9 mouse cellular contexts compared by ENCODE assay signal in the genomic region with DNA sequence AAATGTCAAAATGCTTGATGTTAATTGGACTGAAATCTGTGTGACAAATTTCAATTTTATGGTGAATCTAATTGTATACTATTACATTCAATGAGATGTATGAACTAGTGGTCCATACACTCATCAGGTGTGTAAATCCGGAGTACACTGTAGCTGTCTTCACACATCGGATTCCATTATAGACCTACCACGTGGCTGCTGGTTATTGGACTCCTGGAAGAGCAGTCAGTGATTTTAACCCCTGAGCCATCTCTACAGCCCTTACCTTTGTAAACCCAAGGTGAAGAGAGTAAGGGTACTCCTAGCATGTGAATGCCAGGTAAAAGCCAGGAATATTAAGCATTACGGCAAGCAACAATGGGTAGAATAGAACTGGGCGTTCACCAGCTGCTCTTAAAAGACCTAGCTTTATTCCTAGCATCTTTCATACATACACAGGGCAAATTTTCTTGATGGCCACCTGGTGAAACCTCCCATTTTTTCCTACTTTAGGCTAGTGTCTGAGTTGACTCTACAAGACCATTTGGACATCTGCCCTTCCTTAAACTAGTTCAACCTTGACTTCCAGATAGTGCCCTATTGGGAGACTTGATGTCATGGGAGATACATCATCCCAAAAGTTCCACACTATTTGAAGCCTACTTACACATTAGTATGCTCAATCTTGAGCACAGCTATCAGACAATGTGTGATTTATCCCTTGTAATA. TPM values are rescaled to one million over a fixed set of nuclear protein-coding genes. Genes with fewer than 3 reads are reported as not detected.
DNase-seq lines count a peak whose midpoint lies in the region; ATAC-seq lines count a peak whose summit lies in the region.
"Had no signal": no experiment of that assay in that cellular context is flagged by ENCODE, and none has a peak within 500 bp of the region (broad histone marks: within the 10 kb centered on the region; RNA-seq: fewer than 3 reads in every experiment).

No protein-coding gene starts in this region.

- no peaks in the 10 kb centered on the region for H3K27me3 ChIP-seq in embryonic facial prominence, embryonic 11.5 days (ENCODE audit: control insufficient read depth, insufficient read depth, low read length)
- H3K27me3 ChIP-seq in embryonic facial prominence, embryonic 10.5 days (replicated peaks; ENCODE audit: low read depth, poor library complexity, severe bottlenecking), result no peaks in the 10 kb centered on the region
- no peaks in the 10 kb centered on the region for H3K27me3 ChIP-seq in hindbrain, embryonic 16.5 days (replicated peaks; ENCODE audit: control insufficient read depth, insufficient read depth, low read length)
- H3K27me3 ChIP-seq in midbrain, embryonic 15.5 days (replicated peaks), result no peaks in the 10 kb centered on the region

- peak; percentile 35; the same call in 1 of the 2 replicates for ATAC-seq in embryonic facial prominence, embryonic 11.5 days (replicated peaks; ENCODE audit: insufficient number of reproducible peaks, low FRiP score, low TSS enrichment, low read depth)
- peak; percentile 62 for ATAC-seq in hindbrain, embryonic 16.5 days
- peak; percentile 45 for ATAC-seq in midbrain, embryonic 15.5 days (replicated peaks)
- ATAC-seq in monocyte, adult 5-6 weeks (replicated peaks; ENCODE audit: insufficient number of reproducible peaks, low FRiP score, low TSS enrichment, poor library complexity, severe bottlenecking), result no peak

- no peak overlapping the region for H3K4me2 ChIP-seq in embryonic facial prominence, embryonic 11.5 days (ENCODE audit: low read depth, low read length)
- H3K4me2 ChIP-seq in hindbrain, embryonic 16.5 days (ENCODE audit: low read length), result no peak overlapping the region
- H3K4me2 ChIP-seq in midbrain, embryonic 15.5 days, result no peak overlapping the region

- no peak overlapping the region for H3K9ac ChIP-seq in embryonic facial prominence, embryonic 11.5 days (replicated peaks; ENCODE audit: low read length)
- H3K9ac ChIP-seq in hindbrain, embryonic 16.5 days (ENCODE audit: low read depth, low read length), result no peak overlapping the region
- H3K9ac ChIP-seq in midbrain, embryonic 15.5 days, result no peak overlapping the region

- no peak overlapping the region for H3K4me3 ChIP-seq in embryonic facial prominence, embryonic 11.5 days (ENCODE audit: low read depth, low read length)
- no peak overlapping the region for H3K4me3 ChIP-seq in embryonic facial prominence, embryonic 10.5 days
- no peak overlapping the region for H3K4me3 ChIP-seq in hindbrain, embryonic 16.5 days (ENCODE audit: low read length)
- H3K4me3 ChIP-seq in midbrain, embryonic 15.5 days, result no peak overlapping the region
- H3K4me3 ChIP-seq: erythroblast, embryonic 14.5 days had no signal

- peak; percentile 56 for DNase-seq in embryonic facial prominence, embryonic 11.5 days (ENCODE audit: low spot score)
- no peak for DNase-seq in embryonic facial prominence, embryonic 10.5 days (ENCODE audit: low spot score)
- DNase-seq in R1 (ENCODE audit: low read depth, low spot score), result peak; percentile 84
- no peak for DNase-seq in urinary bladder, postnatal 10 days (ENCODE audit: low spot score)
- DNase-seq in thymus, postnatal 14 days, result no peak

- no peaks in the 10 kb centered on the region for H3K9me3 ChIP-seq in embryonic facial prominence, embryonic 11.5 days (replicated peaks; ENCODE audit: control insufficient read depth, low read length)
- H3K9me3 ChIP-seq in embryonic facial prominence, embryonic 10.5 days, result no peaks in the 10 kb centered on the region
- H3K9me3 ChIP-seq in hindbrain, embryonic 16.5 days (ENCODE audit: control insufficient read depth, low read length), result no peaks in the 10 kb centered on the region
- no peaks in the 10 kb centered on the region for H3K9me3 ChIP-seq in midbrain, embryonic 15.5 days

- H3K4me1 ChIP-seq in embryonic facial prominence, embryonic 11.5 days (ENCODE audit: control insufficient read depth, insufficient read depth, low read length), result no peaks in the 10 kb centered on the region
- no peaks in the 10 kb centered on the region for H3K4me1 ChIP-seq in embryonic facial prominence, embryonic 10.5 days
- H3K4me1 ChIP-seq in hindbrain, embryonic 16.5 days (ENCODE audit: control insufficient read depth, insufficient read depth, low read depth, low read length), result peaks cover 2% of the 10 kb centered on the region; the same call in 1 of the 2 replicates
- peaks cover 10% of the 10 kb centered on the region for H3K4me1 ChIP-seq in midbrain, embryonic 15.5 days

- peaks cover 20% of the 10 kb centered on the region for H3K36me3 ChIP-seq in embryonic facial prominence, embryonic 11.5 days (replicated peaks; ENCODE audit: control insufficient read depth, insufficient read depth, low read depth, low read length)
- H3K36me3 ChIP-seq in embryonic facial prominence, embryonic 10.5 days (replicated peaks), result peaks cover 71% of the 10 kb centered on the region
- H3K36me3 ChIP-seq in hindbrain, embryonic 16.5 days (ENCODE audit: control insufficient read depth, insufficient read depth, low read length), result peaks cover 41% of the 10 kb centered on the region
- peaks cover 45% of the 10 kb centered on the region for H3K36me3 ChIP-seq in midbrain, embryonic 15.5 days (replicated peaks)

- WGBS in embryonic facial prominence, embryonic 11.5 days, result 42% methylated on average over 5 of the region's 5 CpGs
- 43% methylated on average over 5 of the region's 5 CpGs for WGBS in embryonic facial prominence, embryonic 10.5 days
- 37% methylated on average over 5 of the region's 5 CpGs for WGBS in hindbrain, embryonic 16.5 days
- WGBS in midbrain, embryonic 15.5 days, result 33% methylated on average over 5 of the region's 5 CpGs

- H3K27ac ChIP-seq in embryonic facial prominence, embryonic 11.5 days (replicated peaks; ENCODE audit: low read depth, low read length), result no peak overlapping the region
- no peak overlapping the region for H3K27ac ChIP-seq in embryonic facial prominence, embryonic 10.5 days (replicated peaks)
- H3K27ac ChIP-seq in hindbrain, embryonic 16.5 days (ENCODE audit: low read depth, low read length), result no peak overlapping the region
- H3K27ac ChIP-seq in midbrain, embryonic 15.5 days, result no peak overlapping the region

RNA-seq across cellular contexts. Expression of gene Hnrnpa2b1, which starts 10.2 kb away (rescaled TPM):
- 1,622 and 1,840 TPM in 2 replicates for polyA plus RNA-seq in embryonic facial prominence, embryonic 11.5 days (2014; fragmentation: Nextera tagmentation; extraction: Ambion mirVana)
- polyA plus RNA-seq in embryonic facial prominence, embryonic 10.5 days (2016; fragmentation: Nextera tagmentation; extraction: Ambion mirVana), result 2,407 and 2,547 TPM in 2 replicates
- polyA plus RNA-seq in hindbrain, embryonic 16.5 days (2015; fragmentation: Nextera tagmentation; extraction: Ambion mirVana), result 1,209 and 1,220 TPM in 2 replicates
- 1,331 and 1,465 TPM in 2 replicates for polyA plus RNA-seq in midbrain, embryonic 15.5 days (2015; fragmentation: Nextera tagmentation; extraction: Ambion mirVana)
- 1,501 to 2,313 TPM (median 1,630 TPM) in 3 replicates for total RNA-seq in monocyte, adult 5-6 weeks (2017)

RNA-seq across cellular contexts. Expression of gene Cbx3, which starts 10.7 kb away (rescaled TPM):
- 647 and 750 TPM in 2 replicates for polyA plus RNA-seq in embryonic facial prominence, embryonic 11.5 days (2014; fragmentation: Nextera tagmentation; extraction: Ambion mirVana)
- 700 and 747 TPM in 2 replicates for polyA plus RNA-seq in embryonic facial prominence, embryonic 10.5 days (2016; fragmentation: Nextera tagmentation; extraction: Ambion mirVana)
- polyA plus RNA-seq in hindbrain, embryonic 16.5 days (2015; fragmentation: Nextera tagmentation; extraction: Ambion mirVana), result 309 and 335 TPM in 2 replicates
- 365 and 388 TPM in 2 replicates for polyA plus RNA-seq in midbrain, embryonic 15.5 days (2015; fragmentation: Nextera tagmentation; extraction: Ambion mirVana)
- total RNA-seq in monocyte, adult 5-6 weeks (2017), result 92.1 to 154 TPM (median 139 TPM) in 3 replicates

RNA-seq across cellular contexts. Expression of gene Nfe2l3, which starts 27.0 kb away (rescaled TPM):
- polyA plus RNA-seq in embryonic facial prominence, embryonic 11.5 days (2014; fragmentation: Nextera tagmentation; extraction: Ambion mirVana), result 1.5 and 1.6 TPM in 2 replicates
- polyA plus RNA-seq in embryonic facial prominence, embryonic 10.5 days (2016; fragmentation: Nextera tagmentation; extraction: Ambion mirVana), result 1.3 and 1.6 TPM in 2 replicates
- polyA plus RNA-seq in hindbrain, embryonic 16.5 days (2015; fragmentation: Nextera tagmentation; extraction: Ambion mirVana), result 6.0 and 6.6 TPM in 2 replicates
- polyA plus RNA-seq in midbrain, embryonic 15.5 days (2015; fragmentation: Nextera tagmentation; extraction: Ambion mirVana), result 8.2 and 8.6 TPM in 2 replicates
- total RNA-seq in monocyte, adult 5-6 weeks (2017), result 0.10 to 0.68 TPM in 2 of 3 replicates, not detected in the other
- polyA plus RNA-seq: erythroblast, embryonic 14.5 days had no signal

Comparison
In these comparisons a context has a peak if more than half of its experiments do, and no peak if none do; other contexts are left out.
1. DNase-seq: peak in embryonic facial prominence, embryonic 11.5 days (single experiment) and R1 (single experiment); none in embryonic facial prominence, embryonic 10.5 days (single experiment), urinary bladder, postnatal 10 days (single experiment) and thymus, postnatal 14 days (single experiment).